Mouse (Mus musculus): Measurements from ENCODE around the gene Arhgap29. TPM values are rescaled to one million over a fixed set of nuclear protein-coding genes. Genes with fewer than 3 reads are reported as not detected.

Gene Arhgap29
- polyA plus RNA-seq, 1 experiment from 2014 or later: 16.3 TPM

GRCm38 (mm10) chr3:121973761-121974160 is 21.4 kb downstream of the Arhgap29 start:
- Histone ChIP-seq H3K27me3 (peaks cover 6% of the 10 kb centered on the region; the same call in 1 of the 2 replicates), H3K4me1 (peaks cover 7% of the 10 kb centered on the region; the same call in 1 of the 2 replicates), H3K9ac (replicated peaks) (no peak overlapping the region), H3K4me2 (replicated peaks) (no peak overlapping the region), H3K36me3 (no peaks in the 10 kb centered on the region), H3K27ac (replicated peaks) (no peak overlapping the region), H3K4me3 (no peak overlapping the region), H3K9me3 (no peaks in the 10 kb centered on the region)
- ATAC-seq (replicated peaks): no peak
- 37% methylated on average over 5 of the region's 5 CpGs for WGBS

- peaks cover 3% of the 10 kb centered on the region; the same call in 1 of the 2 replicates for H3K4me1 ChIP-seq
- no peak overlapping the region for H3K9ac ChIP-seq (replicated peaks)
- H3K9me3 ChIP-seq: no peaks in the 10 kb centered on the region
- no peak overlapping the region for H3K27ac ChIP-seq (replicated peaks)
- no peaks in the 10 kb centered on the region for H3K27me3 ChIP-seq
- no peaks in the 10 kb centered on the region for H3K36me3 ChIP-seq
- no peak overlapping the region for H3K4me2 ChIP-seq (replicated peaks)
- no peak for ATAC-seq (replicated peaks)
- no peak overlapping the region for H3K4me3 ChIP-seq
- 88% methylated on average over 3 of the region's 3 CpGs for WGBS
These were observed 23.0 kb downstream of the Arhgap29 start for GRCm38 (mm10) chr3:121975381-121975780.

DNA sequence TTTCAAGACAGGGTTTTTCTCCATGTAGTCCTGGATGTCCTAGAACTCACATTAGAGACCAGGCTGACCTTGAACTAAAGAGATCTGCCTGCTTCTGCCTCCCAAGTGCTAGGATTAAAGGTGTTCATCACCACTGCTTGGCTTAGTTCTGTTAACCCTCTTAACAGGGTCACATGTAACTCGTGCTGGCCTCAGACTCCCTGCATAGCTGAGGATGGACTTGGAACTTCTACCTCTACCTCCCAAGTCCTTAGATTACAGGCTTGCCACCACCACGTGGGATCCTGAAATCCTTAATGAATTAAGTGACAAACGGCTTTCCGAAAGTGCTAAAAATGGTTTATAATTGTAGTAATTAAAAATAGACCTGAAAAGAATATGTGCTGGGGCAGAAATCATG is 29.0 kb downstream of the Arhgap29 start:
- no peak overlapping the region for H3K4me3 ChIP-seq

GRCm38 (mm10) chr3:121982450-121982849 is 30.1 kb downstream of the Arhgap29 start:
- Histone ChIP-seq H3K9ac (replicated peaks) (no peak overlapping the region), H3K9me3 (no peaks in the 10 kb centered on the region), H3K4me1 (no peaks in the 10 kb centered on the region), H3K27ac (replicated peaks) (no peak overlapping the region), H3K4me3 (no peak overlapping the region), H3K4me2 (replicated peaks) (no peak overlapping the region), H3K36me3 (no peaks in the 10 kb centered on the region), H3K27me3 (no peaks in the 10 kb centered on the region)
- WGBS: 77% methylated on average over 4 of the region's 4 CpGs
- ATAC-seq (replicated peaks): no peak

More for the DNA sequence above, 29.0 kb downstream of the Arhgap29 start:
- Histone ChIP-seq H3K36me3 (no peaks in the 10 kb centered on the region), H3K9ac (replicated peaks) (no peak overlapping the region), H3K27me3 (no peaks in the 10 kb centered on the region), H3K27ac (replicated peaks) (no peak overlapping the region), H3K9me3 (no peaks in the 10 kb centered on the region), H3K4me2 (replicated peaks) (no peak overlapping the region), H3K4me1 (no peaks in the 10 kb centered on the region)
- WGBS: 82% methylated on average over 4 of the region's 4 CpGs
- no peak for ATAC-seq (replicated peaks)

DNA sequence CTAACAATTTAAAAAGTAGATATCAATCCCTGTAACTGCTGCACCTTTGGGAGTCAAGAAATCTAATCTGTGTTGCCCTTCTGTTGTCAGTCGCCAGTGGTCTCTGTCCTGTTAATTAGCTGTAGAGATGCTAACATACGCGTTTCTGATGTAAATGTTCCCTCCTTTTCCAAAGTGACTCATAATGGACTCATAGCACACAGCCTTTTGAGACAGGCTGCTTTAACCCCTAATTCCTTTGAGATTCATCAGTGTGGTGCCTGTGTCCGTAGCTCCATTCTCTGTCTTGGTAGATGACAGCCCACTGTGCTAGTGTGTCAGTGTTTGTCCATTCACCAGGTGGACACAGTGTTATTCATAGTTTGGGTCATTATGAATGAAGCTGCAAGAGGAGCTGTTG is 42.8 kb downstream of the Arhgap29 start:
- WGBS: 61% methylated on average over 4 of the region's 4 CpGs
- no peak for ATAC-seq (replicated peaks)
- H3K4me2 ChIP-seq (replicated peaks): no peak overlapping the region
- no peaks in the 10 kb centered on the region for H3K36me3 ChIP-seq
- H3K9me3 ChIP-seq: no peaks in the 10 kb centered on the region
- H3K9ac ChIP-seq (replicated peaks): no peak overlapping the region
- H3K4me1 ChIP-seq: no peaks in the 10 kb centered on the region
- no peaks in the 10 kb centered on the region for H3K27me3 ChIP-seq
- H3K27ac ChIP-seq (replicated peaks): no peak overlapping the region
- no peak overlapping the region for H3K4me3 ChIP-seq

DNA sequence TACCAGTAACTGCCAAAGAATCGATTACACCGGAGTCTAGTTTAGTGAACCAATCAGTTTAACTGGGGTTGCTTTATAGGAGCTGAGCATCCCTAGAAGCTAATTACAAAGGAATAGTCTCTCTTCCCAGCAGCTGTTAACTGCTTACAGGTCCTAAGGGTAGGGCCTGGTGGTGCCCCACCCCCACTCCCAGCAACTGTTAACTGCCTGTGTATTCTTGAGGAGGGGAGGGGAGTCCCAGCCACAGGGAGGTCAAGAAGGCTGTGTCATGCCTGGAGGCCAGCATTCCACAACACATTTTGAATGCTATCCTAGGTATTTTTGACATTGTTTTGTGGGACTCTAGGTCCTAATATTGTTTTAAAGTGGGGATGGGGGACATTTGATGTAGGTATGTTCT is 47.6 kb downstream of the Arhgap29 start:
- WGBS: 86% methylated on average over 2 of the region's 2 CpGs
- Histone ChIP-seq H3K4me2 (replicated peaks) (no peak overlapping the region), H3K36me3 (no peaks in the 10 kb centered on the region), H3K4me1 (no peaks in the 10 kb centered on the region), H3K9ac (replicated peaks) (no peak overlapping the region), H3K27ac (replicated peaks) (no peak overlapping the region), H3K9me3 (no peaks in the 10 kb centered on the region), H3K4me3 (no peak overlapping the region), H3K27me3 (no peaks in the 10 kb centered on the region)
- no peak for ATAC-seq (replicated peaks)

DNA sequence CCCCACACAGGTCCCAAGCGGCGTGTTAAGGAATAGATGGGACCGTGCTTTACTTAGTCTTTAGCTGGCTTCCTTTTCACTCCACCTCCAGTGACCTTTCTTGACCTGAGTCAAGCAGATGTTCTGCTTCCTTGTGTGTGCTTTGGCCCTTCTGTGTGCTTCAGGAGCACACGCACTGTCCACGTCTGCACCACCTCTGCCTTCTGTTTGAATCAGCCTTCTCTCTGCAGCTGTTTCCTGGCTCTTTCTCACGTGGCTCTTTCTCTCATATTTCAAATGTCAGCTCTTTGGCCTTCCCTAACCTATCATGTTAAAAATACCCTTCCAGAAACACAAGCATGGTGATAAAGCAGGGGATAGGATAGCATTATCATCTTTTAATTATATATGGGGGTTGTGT is 49.2 kb downstream of the Arhgap29 start:
- Histone ChIP-seq H3K4me3 (no peak overlapping the region), H3K27me3 (no peaks in the 10 kb centered on the region), H3K9me3 (no peaks in the 10 kb centered on the region), H3K4me2 (replicated peaks) (no peak overlapping the region), H3K36me3 (no peaks in the 10 kb centered on the region), H3K4me1 (no peaks in the 10 kb centered on the region), H3K9ac (replicated peaks) (no peak overlapping the region), H3K27ac (replicated peaks) (no peak overlapping the region)
- no peak for ATAC-seq (replicated peaks)
- WGBS: 90% methylated on average over 6 of the region's 6 CpGs

DNA sequence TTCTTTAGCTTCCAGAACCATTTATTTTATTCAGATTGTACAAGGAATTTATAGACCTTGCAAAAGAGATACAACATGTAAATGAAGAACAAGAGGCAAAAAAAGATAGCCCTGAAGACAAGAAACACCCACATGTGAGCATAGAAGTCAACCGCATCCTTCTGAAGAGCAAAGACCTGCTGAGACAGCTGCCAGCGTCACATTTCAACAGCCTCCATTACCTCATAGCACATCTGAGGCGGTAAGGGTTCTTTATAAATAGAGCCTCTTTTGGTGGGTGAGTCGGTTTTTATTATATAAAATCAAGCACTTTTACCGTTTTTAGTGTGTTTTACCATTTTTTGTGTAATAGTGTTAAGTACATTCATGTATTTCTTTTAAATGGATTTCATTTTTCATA is 57.5 kb downstream of the Arhgap29 start:
- no peak for ATAC-seq (replicated peaks)
- Histone ChIP-seq H3K4me2 (replicated peaks) (no peak overlapping the region), H3K27ac (replicated peaks) (no peak overlapping the region), H3K36me3 (no peaks in the 10 kb centered on the region), H3K27me3 (no peaks in the 10 kb centered on the region), H3K9me3 (no peaks in the 10 kb centered on the region), H3K9ac (replicated peaks) (no peak overlapping the region), H3K4me1 (no peaks in the 10 kb centered on the region), H3K4me3 (no peak overlapping the region)
- 90% methylated on average over 5 of the region's 5 CpGs for WGBS

DNA sequence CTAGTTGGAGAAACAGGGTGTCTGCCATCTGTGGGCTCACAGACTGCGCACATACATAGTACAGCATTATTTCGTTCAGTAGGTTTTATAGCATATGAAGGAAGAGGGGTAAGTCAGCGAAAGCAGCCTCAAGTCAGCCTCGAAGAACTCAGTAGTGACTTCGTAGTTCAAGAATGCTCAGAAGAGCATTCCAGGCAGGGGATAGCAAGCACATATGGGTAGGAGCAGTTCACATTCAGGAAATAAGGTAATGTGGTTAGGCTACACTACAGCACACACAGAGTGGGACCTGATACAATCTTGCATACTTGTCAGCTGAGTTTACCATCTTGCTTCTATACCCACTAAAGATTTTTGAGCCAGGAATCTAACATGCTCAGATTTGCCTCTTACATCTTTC is 58.0 kb downstream of the Arhgap29 start:
- Histone ChIP-seq H3K9ac (replicated peaks) (no peak overlapping the region), H3K4me1 (no peaks in the 10 kb centered on the region), H3K4me2 (replicated peaks) (no peak overlapping the region), H3K27me3 (no peaks in the 10 kb centered on the region), H3K36me3 (no peaks in the 10 kb centered on the region), H3K4me3 (no peak overlapping the region), H3K9me3 (no peaks in the 10 kb centered on the region), H3K27ac (replicated peaks) (no peak overlapping the region)
- no peak for ATAC-seq (replicated peaks)
- WGBS: 89% methylated on average over 5 of the region's 5 CpGs

GRCm38 (mm10) chr3:122012464-122012863 is 60.1 kb downstream of the Arhgap29 start:
- ATAC-seq (replicated peaks): no peak
- H3K27me3 ChIP-seq: no peaks in the 10 kb centered on the region
- WGBS: 69% methylated on average over 1 of the region's 1 CpGs

GRCm38 (mm10) chr3:122018421-122018820 is 66.1 kb downstream of the Arhgap29 start:
- Histone ChIP-seq H3K4me2 (replicated peaks) (no peak overlapping the region), H3K36me3 (no peaks in the 10 kb centered on the region), H3K4me3 (no peak overlapping the region), H3K27me3 (no peaks in the 10 kb centered on the region), H3K9me3 (no peaks in the 10 kb centered on the region), H3K27ac (replicated peaks) (no peak overlapping the region), H3K9ac (replicated peaks) (no peak overlapping the region), H3K4me1 (no peaks in the 10 kb centered on the region)
- 91% methylated on average over 7 of the region's 7 CpGs for WGBS
- no peak for ATAC-seq (replicated peaks)

More at GRCm38 (mm10) chr3:122012464-122012863, 60.1 kb downstream of the Arhgap29 start:
- Histone ChIP-seq H3K4me3 (no peak overlapping the region), H3K9ac (replicated peaks) (no peak overlapping the region), H3K9me3 (no peaks in the 10 kb centered on the region), H3K36me3 (no peaks in the 10 kb centered on the region), H3K4me1 (no peaks in the 10 kb centered on the region), H3K27ac (replicated peaks) (no peak overlapping the region), H3K4me2 (replicated peaks) (no peak overlapping the region)

DNA sequence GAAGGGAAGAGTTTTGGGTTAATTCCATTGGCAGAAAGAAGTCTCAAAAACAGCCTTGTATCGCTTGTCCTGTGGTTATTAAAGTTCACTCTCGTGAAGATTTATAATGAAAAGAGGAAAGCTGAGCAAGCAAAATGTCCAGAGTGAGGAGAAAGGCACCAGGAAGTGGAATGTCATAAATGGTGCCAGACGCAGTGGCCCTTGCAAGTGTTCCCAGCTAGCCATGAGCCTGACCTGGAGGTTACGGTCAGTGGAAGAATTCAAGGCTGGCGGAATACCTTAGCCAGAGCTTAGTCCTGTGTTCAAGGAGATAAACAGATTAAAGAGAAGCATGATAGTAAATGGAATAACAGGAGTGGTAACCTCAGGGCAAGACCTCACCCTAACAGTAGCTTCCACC is 66.8 kb downstream of the Arhgap29 start:
- whole genome bisulfite sequencing: 95% methylated on average over 5 of the region's 5 CpGs
- no peak overlapping the region for H3K4me3 ChIP-seq
- no peak for ATAC-seq (replicated peaks)
- H3K9me3 ChIP-seq: no peaks in the 10 kb centered on the region
- H3K27ac ChIP-seq (replicated peaks): no peak overlapping the region
- no peaks in the 10 kb centered on the region for H3K4me1 ChIP-seq
- H3K9ac ChIP-seq (replicated peaks): no peak overlapping the region
- no peaks in the 10 kb centered on the region for H3K27me3 ChIP-seq
- H3K4me2 ChIP-seq (replicated peaks): no peak overlapping the region
- H3K36me3 ChIP-seq: no peaks in the 10 kb centered on the region

DNA sequence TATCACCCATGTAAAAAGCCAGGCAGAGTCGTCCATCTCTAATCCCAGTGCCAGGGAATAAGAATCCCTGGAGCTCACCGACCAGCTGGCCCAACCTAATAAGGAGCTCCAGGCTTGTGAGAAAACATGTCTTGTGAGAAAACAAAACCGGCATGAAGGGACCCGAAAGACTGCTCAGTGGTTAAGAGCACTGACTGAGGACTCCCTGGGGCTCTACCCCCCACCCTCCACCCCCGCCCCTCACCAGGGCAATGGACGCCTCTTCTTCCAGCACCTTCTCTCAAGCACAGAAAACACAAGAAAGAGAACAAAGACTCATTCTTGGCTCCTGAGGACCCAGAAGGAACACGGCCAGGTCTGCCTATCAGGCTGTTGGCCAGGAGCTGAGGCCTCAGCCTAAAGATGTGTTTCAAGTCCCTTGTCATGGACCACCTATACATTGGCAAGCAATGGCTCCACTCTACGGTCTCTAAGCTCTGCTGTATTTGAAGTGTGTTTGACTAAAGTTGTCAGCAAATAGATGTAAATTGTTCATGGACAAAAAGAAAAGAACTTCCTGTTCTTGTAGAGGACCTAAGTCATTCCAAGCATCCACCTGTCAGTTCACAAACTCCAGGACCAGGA is 68.8 kb downstream of the Arhgap29 start:
- Histone ChIP-seq H3K4me3 (no peak overlapping the region), H3K4me1 (no peaks in the 10 kb centered on the region), H3K36me3 (no peaks in the 10 kb centered on the region), H3K9ac (replicated peaks) (no peak overlapping the region), H3K9me3 (no peaks in the 10 kb centered on the region), H3K27ac (replicated peaks) (no peak overlapping the region), H3K27me3 (no peaks in the 10 kb centered on the region), H3K4me2 (replicated peaks) (no peak overlapping the region)
- no peak for ATAC-seq (replicated peaks)
- WGBS: 87% methylated on average over 8 of the region's 8 CpGs
